Mouse (Mus musculus) adrenal gland, adult (tissue): Measurements from ENCODE around the gene 4931409K22Rik.
"Not testable (repeated sequence)": the region's sequence is repeated elsewhere in the genome, so short reads cannot be mapped to it uniquely, and the experiment has no call there.

Experiments
- DNase-seq, 2 experiments: peaks; one replicate each; pipeline ENCODE4 v3.0.0; 2022 to 2023; ENCODE audit warnings: low spot score in 1 of 2; ENCODE audit not compliant: inconsistent age in 2 of 2

Gene 4931409K22Rik

DNA sequence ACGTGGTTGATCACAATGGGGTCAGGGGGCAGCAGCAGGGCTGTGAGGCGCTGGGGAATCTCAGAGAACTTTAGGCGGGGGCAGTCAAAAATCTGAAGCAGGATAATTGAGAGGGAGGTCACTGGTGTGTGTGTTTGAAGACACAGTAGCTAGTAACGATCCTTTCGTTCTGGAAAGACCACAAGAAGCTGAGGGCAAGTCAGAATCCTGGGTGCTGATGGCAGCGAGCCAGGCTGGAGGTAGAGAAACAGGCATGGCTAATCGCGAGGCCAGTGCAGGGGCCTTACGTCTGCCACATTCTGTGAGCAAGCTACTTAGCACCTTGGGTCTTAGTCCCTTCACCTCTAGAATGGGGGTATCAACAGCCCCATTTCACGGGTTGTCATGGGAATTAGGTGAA lies 37.3 kb upstream of the 4931409K22Rik start:
- no peak for DNase-seq

DNA sequence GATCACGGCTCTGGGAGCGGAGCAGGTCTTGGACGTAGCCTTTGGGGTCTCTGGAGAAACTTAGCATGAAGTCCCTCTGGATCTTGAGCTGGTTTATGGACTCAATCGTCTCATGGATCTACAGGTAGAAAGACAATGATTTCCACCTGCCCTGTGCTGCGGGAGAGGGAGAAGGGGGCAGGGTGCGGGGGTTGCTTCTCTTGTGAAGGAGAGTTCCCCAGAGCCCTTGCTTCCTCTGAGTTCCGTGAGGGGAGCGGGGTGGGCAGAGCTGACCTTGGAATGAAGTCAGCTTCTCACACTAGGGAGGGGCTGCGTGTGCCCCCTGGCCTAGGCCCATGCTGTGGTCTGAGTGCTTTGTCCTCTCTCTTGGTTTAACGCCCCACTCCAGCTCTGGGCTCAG lies 36.6 kb upstream of the 4931409K22Rik start:
- DNase-seq: no peak

- peak in 1 of 2 experiments; percentile 55 for DNase-seq
These were observed 36.0 kb upstream of the 4931409K22Rik start for GRCm38 (mm10) chr5:24592471-24593160.

DNA sequence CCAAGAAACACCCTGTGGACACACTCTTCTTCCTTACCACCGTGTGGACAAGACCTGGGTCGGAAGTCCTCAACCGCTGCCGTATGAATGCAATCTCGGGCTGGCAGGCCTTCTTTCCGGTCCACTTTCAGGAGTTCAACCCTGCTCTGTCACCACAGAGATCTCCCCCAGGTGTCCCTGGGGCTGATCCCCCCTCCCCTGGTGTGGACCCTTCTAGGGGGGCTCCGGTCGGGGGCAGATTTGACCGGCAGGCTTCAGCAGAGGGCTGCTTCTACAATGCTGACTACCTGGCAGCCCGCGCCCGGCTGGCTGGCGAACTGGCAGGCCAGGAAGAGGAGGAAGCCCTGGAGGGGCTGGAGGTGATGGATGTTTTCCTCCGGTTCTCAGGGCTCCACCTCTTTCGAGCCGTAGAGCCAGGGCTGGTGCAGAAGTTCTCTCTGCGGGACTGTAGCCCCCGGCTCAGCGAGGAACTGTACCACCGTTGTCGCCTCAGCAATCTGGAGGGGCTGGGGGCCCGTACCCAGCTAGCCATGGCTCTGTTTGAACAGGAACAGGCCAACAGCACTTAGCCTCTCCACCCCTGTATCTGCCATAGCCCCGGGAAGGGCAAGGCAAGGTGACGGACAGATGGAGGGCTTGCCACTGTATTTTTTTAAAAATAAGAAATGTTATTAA lies 35.3 kb upstream of the 4931409K22Rik start:
- DNase-seq: no peak

GRCm38 (mm10) chr5:24591268-24591721 lies 34.7 kb upstream of the 4931409K22Rik start:
- DNase-seq: peak; percentile 80 to 90

DNA sequence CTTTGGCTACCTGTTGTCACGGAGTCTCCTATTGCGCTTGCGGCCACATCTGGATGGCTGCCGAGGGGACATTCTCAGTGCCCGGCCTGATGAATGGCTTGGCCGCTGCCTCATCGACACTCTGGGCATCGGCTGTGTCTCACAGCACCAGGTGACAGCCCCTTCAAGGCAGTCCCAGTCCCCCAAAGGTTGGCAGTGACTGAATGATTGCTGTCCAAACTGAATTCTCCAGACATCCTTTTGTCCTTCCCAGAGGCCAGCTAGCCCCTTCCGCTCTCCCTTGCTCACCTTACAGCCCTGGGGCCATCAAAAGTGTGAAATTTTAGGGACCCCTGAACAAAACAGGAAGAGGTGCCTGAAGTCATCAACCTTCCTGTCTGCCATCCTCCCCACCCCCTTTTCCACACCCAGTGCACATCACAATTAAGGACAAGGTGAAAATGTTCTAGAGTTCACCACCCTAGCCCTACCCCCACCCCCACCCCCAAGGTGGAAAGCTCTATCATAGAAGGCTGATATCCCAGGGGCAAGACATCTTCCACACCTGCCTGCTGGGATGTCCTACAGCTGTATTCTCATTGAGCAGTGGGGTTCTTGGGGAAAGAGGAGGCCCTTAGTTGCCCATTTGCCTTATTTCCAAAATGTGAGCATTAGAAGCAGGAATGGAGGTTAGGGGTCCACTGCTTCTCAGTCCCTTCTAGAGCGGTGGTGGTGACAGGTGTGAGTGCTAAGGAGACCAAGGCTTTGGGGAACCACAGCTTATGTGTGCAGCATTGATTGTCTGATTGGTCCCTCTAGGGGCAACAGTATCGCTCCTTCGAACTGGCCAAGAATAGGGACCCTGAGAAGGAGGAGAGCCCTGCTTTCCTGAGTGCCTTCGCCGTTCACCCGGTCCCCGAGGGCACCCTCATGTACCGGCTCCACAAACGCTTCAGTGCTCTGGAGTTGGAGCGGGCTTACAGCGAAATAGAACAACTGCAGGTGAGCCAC lies 33.2 kb upstream of the 4931409K22Rik start:
- no peak for DNase-seq

DNA sequence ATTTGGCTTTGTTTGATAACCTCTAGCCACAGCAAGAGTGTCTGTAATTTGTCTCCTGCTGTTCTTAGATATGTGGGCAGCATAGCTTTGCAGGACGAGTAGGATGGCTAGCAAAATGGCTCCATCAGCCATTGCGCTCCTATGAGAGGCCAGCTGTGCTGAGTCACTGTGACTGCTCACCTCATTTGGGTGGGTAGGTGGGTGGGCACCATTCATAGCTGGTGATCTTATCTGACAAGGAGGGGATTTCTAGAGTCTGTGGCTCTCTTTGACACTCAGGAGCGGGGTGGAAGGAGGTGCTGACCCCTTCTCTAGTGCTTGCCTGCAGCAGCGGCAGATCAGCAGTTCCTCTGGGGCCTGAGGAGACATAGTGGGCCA lies 30.6 kb upstream of the 4931409K22Rik start:
- DNase-seq: no peak

DNA sequence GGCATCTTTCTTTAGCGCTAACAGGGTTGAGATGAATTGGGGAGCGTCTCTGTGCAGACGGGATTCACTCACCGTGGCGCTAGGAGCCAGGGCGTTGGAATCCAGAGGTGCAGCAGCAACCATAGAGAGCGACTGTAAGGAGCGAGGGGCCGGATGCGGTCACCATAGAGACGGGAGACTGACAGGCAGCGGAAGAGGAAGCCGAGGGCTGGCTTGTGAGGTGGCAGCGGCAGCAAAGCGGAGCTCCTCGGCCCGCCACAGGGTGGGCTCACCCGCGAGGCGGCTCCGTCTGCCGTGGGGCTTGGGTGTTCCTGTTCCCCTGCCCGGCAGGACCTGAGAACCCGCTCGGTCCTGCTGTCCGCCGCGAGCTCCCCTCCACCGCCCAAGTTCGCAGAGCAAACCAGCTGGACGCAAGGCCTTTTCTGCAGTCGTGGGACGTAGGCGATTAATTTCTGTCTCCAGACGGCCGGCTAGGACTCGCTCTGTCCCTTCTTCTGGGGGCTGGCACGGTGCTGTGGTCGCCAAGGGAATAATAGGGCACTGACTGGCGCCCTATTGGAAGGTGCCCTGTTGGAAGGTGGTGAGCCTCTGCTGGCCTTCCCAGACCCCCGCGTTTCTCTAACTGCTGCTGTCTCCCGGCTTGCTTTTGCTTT lies 30.1 kb upstream of the 4931409K22Rik start, which contains the start of gene Chpf2:
Chpf2 (plus strand) TSS at position 195 of the 653 bp plus-strand sequence.
- peak; percentile 85 to 94 for DNase-seq

GRCm38 (mm10) chr5:24586106-24586505 lies 29.5 kb upstream of the 4931409K22Rik start:
- DNase-seq: no peak

GRCm38 (mm10) chr5:24578109-24578963 lies 21.7 kb upstream of the 4931409K22Rik start:
- no peak for DNase-seq

- DNase-seq: peak; percentile 100
These were observed 20.7 kb upstream of the 4931409K22Rik start, which contains the start of gene Abcf2 for GRCm38 (mm10) chr5:24577183-24577929. TSS of gene Abcf2 (minus strand) at chr5:24577467.

DNA sequence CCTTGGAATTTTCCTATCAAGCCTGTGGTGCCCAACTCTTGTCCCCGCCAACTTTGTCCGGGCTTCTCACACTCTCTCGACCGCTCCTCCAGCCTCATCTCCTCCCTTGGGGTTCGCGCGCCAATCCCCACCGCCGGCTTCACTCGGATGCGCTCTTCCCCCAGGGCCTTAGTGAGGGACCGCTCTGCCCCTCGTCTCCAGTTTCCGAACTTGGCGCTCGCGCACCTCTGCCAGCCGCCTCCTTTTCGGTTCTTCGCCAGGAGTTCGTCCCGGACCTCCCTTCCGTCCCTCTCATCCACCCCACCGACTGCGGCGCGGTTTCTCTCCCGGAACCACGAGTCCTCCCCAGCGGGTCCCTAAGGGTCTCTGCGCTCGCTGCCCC lies 20.2 kb upstream of the 4931409K22Rik start:
- no peak for DNase-seq

GRCm38 (mm10) chr5:24575948-24576347 lies 19.3 kb upstream of the 4931409K22Rik start:
- DNase-seq: no peak

GRCm38 (mm10) chr5:24555335-24555734 lies 1.3 kb downstream of the 4931409K22Rik start:
- not testable (repeated sequence) for DNase-seq

GRCm38 (mm10) chr5:24553621-24554244 lies 2.9 kb downstream of the 4931409K22Rik start:
- peak in 1 of 2 experiments; percentile 68 for DNase-seq

DNA sequence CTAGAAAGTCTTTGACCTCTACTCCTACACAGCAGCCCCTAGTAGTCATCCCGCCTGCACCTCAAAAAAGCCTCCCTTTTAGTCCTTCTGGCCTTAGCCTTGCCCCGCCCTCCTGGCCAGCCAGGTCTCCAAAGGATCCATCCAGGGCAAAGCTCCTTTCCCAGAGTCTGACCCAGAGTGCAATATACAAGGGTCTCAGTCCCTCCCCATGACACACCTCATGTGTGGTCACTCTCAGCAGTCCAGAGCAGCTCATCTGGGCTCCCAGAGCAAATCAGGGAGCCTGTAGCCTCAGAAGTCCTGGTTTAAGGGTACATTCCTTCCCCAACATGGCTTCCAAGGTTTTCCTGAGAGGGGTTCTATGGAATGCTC lies 5.3 kb downstream of the 4931409K22Rik start:
- no peak for DNase-seq

DNA sequence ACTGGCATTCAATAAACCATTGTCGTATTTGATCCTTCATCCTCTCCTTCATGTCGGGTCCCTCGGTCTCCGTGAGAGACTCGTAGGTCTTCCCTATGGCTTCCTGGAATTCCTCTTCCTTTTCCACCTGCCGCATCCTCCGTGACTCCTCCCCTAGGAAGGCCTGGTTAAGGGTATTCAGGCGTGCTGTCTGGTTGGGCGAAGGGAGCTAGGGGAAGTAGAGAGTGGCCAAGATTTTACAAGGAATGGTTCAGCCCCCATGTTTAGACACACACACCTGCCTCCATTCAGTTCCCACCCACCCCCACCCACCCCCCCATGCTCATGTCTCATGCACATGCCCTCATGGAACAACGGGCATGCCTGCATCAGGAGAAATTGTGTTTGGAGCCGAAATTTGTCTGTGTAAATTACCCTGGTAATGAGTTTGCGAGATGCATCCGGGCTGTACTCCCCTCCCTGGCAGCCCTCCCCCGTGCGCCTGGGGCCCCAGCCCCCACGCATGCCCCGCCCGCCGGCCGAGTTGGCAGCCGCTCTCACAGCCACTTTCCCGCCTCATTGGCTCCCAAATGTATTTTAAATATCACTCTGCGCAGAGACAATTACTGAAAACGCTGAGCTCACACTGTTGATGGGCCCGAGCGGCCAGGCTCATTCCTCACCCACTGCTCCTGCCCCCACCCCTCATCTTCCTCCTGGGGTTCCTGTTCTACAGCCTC lies 5.9 kb downstream of the 4931409K22Rik start:
- no peak for DNase-seq

DNA sequence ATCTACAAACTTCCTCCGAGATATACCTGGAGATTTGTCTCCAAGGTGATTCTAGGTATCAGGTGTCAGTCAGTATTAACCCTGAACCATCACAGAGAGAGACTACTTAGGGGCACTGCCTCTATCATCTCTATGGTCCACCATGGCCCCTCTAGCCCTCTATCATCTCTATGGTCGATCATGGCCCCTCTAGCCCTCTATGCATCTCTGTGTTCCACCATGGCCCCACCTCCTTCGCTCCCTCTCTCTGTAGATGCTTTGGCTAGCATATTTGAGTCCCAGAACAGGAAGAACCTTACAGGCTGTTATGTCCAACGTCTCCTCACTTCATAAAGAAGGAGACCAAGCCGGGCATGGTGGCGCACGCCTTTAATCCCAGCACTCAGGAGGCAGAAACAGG lies 14.0 kb downstream of the 4931409K22Rik start:
- no peak for DNase-seq
